Mouse (Mus musculus): Measurements from ENCODE around the gene Mtmr3.

The Mtmr3 gene

DNA sequence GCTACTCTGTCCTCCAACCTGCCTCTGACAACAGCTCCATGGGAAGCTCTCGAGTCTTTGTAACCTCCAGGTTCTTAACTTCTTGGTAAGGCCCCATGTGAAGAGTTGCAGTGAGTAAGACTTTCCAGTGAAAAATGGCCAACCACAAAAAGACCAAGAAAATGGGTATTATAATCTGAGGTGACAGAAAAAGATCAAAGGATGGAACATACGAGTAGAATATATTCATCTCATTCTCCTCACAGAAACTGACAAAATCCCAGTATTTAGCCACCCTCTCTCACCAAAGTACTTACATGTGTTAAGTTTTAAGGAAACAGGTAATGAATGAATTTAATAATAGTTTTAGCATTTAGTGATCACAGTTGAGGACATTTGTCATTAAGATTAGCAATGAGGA is 88.2 kb downstream of the Mtmr3 start:
- no peak for DNase-seq

- no peak for DNase-seq
Measured at GRCm38 (mm10) chr11:4502206-4502605, 92.5 kb downstream of the Mtmr3 start.

DNA sequence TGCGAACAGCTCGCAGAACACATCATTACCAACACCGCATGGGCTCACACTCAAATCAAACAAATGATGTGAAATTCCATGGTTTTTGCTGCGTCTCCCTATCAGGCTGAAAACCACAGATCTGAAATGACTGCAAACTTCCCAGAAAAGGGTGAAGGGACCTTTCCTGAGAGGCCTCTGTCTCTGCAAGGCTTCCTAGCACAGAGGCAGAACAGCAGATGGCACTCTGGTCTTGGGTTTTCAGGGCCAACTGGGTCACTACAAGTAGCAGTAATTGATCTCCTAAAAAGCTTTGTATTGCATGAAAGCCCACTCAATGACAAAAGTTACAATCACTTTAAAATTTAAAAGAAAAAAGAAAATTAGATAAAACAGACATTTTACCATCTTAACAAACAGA is 93.8 kb downstream of the Mtmr3 start:
- no peak for DNase-seq

DNA sequence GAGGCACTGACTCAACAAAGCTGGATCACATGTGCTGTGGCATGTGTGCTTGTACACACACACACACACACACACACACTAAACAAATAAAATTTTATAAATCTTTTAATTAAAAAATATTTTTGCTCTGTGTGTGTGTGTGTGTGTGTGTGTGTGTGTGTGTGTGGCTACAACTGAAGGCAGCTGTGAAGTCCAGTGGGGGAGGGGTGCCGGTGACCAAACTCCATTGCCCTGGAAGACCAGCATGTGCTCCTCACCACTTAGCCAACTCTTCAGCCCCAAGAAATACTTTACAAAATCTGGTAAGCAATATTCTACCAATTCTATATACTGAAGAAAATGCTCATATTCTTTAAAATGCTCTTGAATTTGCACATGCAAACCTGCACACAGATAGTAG is 94.4 kb downstream of the Mtmr3 start:
- no peak for DNase-seq

- DNase-seq, result no peak
Measured at GRCm38 (mm10) chr11:4499456-4499855, 95.2 kb downstream of the Mtmr3 start.

GRCm38 (mm10) chr11:4498774-4499173 is 95.9 kb downstream of the Mtmr3 start:
- DNase-seq, result no peak

GRCm38 (mm10) chr11:4497501-4498118 is 97.1 kb downstream of the Mtmr3 start:
- no peak for DNase-seq

DNA sequence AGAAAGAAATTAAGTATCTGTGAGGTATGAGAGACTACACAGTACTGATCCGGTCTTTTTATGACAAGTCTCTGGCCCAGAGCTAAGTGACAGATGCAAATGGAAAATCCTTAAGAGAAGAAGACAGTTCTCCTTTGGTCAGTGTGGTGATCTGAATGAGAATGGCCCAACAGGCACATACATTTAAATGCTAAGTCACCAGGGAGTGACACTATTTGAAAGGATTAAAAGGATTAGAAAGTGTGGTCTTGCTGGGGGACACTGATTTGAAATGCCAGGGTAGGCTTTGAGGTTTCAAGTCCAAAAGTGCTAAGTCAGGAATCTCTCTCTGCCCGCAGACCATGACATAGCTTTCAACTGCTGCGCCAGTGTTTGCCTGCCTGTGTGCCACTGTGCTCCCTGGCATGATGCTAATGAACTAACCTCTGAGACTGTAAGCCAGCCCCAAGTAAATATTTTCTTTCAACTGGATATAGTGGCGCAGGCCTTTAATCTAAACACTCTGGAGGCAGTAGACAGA is 99.6 kb downstream of the Mtmr3 start:
- no peak for DNase-seq

- no peak for DNase-seq
Measured at GRCm38 (mm10) chr11:4489207-4489606, 105.5 kb downstream of the Mtmr3 start.

DNA sequence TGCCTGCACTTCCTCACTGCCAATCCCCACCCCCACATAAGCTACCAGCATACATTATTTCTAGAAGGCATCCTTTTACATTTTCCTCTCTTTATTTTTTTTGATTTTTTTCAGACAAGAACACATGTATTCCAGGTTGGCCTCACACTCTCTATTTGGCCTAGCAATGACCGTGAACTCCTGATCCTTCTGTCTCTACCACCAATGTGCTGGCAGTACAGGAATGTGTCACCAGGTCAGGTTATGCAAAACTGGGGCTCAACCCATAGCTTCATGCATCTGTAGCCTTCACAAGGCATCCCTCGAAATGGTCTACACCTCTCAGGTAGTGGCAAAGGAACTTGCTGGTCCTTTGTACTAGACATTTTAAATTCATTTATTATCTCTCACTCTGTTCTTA is 105.9 kb downstream of the Mtmr3 start:
- no peak for DNase-seq

- DNase-seq, result no peak
Measured at GRCm38 (mm10) chr11:4488367-4488766, 106.3 kb downstream of the Mtmr3 start.

DNA sequence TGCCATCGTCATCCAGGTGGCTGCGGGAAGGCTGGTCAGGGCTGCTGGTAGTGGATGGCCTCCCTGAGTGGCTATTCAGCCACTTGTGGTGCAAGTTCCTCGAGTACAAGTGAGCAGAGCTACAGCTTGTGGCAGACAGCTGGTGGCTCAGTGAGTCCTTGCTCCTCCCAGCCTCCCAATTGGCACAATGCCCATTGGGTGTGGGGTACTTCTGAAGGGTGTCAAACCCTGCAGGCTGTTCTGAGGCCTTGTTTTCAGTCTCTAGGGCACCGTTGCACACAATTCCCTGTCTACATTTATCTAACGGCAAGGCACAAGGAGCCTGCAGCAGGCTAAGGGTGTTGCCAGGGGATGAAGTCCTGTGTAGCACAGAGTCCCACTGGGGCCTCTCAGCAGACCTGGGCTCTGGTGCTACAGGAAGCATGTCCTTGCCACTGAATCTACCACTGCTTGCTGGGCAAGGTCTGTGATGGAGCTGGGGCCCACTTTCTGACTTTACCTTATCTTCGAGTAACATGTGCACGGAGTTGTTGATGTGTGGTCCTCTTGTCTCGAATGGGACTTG is 107.2 kb downstream of the Mtmr3 start:
- no peak for DNase-seq

- no peak for DNase-seq
Measured at GRCm38 (mm10) chr11:4484541-4484940, 110.1 kb downstream of the Mtmr3 start.

DNA sequence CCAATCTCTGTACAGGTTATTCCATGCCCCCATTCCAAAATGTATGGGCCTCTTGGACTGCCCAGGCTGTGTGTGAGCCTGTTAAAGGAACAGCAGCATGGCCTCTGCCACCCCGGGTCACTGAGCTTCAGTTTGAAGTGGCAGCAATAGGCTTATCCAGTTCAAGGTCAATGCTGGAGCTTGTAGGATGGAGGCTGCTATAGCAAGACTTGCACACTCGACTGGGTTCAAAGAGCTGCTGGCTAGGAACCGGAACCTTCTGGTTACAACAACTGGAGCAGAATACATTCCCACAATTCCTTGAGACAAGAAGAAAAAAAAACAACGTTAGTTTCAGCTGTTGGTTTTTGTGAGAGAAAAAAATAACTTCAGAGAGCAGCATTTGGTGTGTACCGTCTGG is 112.0 kb downstream of the Mtmr3 start:
- DNase-seq, result no peak

DNA sequence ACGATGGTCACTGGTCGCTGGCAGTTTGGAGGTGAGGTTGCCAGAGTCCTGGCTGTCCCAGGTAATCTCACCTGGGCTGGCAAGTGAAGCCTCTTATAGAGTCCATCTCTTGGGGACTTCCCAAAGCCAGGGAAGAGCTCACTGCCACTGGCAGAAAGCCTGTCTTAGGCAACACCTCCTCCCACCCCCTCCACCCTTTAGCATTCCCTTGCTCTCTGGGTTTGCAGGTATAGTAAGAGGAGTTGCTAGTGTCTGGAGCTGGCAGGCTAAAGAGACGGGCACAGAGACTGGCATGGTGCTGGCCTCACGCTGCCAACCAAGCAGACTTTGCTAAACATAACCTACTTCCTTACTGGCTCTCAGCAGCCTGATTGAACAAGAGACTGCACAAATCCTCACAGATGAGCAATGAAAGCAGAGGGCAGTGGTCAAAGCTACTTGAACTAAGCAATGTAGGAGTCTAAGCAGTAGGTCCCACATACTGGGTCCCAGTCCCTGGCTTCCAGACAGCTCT is 118.4 kb downstream of the Mtmr3 start:
- DNase-seq, result no peak

DNA sequence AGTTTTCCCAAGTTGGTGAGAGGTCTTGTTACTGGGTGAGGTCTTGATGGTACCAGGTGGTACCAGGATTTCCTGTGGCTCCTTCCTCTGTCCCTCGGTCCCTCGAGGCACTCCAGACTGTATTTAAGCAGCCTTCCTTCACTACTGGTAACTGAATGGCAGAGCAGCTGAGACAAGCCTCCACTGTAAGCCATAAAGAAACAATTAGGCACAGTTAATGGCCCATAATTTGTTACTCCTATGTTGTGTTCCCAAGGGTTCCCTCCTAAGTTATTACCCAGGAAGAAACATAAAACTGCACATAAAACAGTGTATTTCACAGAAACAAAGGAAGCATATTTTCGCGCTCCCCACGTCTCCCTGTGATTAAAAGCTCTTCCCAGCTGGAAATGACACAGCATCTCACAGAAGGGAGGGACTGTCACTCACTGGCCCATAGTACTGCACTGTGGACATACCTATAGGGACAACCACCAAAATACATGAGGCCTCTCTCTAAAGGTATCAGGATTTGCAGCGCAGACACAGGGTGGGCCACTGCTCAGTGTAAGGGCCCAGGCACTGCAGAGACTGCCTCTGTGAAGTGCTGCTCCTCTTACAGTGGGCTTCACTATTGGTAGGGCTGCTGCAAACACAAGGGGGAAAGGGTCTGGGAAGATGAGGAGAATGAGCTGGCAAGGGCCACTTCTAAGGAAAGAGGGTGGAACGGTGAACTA is 122.0 kb downstream of the Mtmr3 start:
- no peak for DNase-seq

DNA sequence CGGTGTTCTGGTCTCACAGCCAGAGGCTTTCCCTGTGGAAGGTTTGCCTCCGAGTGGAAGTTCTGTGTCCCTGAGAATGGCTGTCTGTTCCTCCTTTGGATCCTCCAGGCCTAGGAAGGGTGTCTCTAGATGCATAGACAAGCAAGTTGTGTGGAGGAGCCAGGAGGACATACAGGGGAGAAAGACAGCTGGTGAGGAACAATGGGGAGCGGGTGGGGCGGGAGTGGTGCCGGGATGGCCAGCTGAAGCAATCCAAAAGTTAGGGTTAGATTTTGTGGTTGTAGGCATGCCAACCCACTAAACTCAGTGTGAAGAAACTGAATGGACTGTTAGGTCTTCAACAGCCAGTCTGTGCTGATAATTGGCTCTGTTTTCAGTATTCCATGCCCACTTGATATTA is 122.9 kb downstream of the Mtmr3 start:
- DNase-seq, result no peak

DNA sequence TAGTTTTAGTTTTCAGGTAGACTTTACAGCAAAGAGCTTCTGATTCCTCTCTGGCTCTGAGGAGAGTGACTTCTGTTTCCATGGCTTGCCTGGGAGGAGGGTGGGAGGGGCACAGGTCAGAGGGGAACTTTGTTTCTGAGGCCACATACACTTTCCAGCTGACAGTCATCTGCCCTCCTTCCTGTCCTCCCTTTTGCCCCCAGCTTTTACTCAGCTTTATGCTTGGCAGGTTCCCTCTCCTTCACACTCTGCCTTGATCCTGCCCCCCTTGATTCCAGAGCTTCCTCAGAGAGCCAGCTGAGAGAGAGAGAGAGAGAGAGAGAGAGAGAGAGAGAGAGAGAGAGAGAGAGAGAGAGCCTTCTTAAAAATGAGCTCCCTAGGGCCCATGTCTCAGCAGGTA is 123.4 kb downstream of the Mtmr3 start:
- DNase-seq, result no peak

DNA sequence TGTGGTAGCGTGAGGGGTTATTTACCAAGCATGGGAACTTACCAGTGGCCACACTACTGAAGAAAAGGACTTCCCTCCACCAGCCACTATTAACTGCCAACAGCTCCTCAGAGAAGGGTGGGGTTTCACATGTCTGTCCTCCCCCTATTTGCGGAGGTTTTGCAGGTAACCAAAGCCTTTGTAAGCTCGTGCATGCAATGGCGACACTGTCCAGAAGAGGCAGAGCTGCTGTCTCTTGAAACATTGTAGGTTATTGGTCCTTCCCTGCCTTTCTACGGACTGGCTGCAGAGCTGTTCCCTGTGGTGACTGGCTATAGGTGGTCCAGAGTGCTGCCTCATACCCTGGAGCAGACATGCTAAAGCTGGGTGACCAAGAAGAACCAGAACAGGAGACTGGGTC is 125.6 kb downstream of the Mtmr3 start:
- no peak for DNase-seq

DNA sequence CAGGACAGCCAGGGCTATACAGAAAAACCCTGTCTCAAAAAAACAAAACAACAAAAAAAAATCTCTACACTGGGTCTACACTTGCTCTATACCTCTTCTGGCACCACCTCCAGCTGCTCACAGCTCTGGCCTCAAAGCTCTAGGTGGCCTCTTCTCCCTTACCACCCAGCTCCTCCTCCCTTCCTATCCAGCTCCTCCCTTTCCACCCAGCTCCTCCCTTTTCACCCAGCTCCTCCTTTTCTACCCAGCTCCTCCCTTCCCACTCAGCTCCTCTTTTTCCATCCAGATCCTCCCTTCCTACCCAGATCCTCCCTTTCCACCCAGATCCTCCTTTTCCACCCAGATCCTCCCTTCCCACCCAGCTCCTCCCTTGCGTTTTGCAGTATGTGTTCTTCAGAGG is 127.2 kb downstream of the Mtmr3 start:
- no peak for DNase-seq

DNA sequence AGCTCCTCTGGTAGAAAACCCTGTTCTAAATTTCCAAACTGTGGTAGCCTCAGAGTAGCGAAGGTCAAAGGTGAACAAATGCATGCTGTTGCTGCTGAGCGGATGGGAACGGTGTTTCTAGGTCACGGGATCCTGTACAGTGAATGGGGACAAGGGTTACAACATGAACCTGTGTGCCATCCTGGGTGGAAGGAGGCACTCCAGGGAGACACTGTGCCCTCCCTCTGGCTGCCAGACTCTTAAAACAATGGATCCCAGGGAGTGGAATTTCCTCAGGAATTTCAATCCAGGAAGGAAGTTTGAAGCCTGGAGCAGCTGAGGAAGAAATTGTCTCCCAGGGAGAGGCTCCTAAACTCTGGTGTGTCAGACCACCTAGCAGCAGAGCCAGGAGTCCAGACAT is 128.5 kb downstream of the Mtmr3 start:
- DNase-seq, result no peak

DNA sequence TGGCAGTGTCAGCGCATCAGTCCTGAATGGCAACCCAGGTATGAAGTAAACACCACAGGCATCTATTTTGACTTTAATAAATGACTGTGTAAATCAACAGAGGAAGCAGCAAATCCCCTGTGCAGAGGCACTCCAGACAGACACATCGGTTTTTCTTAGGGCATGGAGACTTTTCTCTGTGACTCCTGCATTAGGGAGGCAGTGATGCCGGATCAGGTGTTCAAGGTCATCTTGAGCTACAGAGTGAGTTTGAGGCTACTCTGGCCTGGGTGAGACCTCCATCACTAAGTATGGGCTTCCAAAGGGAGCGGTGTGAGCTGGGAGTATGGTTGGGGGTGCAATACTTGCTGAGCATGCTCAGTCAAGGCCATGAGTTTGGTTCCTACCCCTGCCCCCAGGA is 130.0 kb downstream of the Mtmr3 start:
- DNase-seq, result no peak

DNA sequence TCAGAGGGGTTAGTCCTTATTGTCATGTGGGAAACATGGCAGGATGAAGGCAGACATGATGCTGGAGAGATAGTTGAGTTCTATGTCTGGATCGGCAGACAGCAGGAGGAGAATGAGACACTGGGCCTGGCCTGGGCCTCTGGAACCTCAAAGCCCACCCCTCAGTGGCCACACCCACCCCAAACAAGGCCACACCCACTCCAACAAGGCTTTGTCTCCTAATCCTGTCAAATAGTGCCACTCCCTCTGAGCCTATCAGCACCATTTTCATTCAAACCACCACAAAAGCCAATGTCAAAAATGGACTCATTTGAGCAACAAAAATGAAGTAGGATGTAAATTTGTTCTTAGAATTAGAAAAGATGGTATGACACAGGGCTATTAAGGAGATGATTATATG is 130.5 kb downstream of the Mtmr3 start:
- no peak for DNase-seq

- DNase-seq, result no peak
Measured at GRCm38 (mm10) chr11:4462868-4463267, 131.8 kb downstream of the Mtmr3 start.
